Mouse (Mus musculus) kidney, adult 9 months (tissue): ENCODE measurements around the gene Ndp.
A peak's percentile ranks its signal among the peaks of the same experiment; 100 is the strongest.

ENCODE experiments used
- DNase-seq: peaks from one replicate; pipeline ENCODE4 v3.0.0; 2022

Gene Ndp

GRCm38 (mm10) chrX:16911241-16911873, at the start of gene Ndp:
Gene Ndp (minus strand): TSS chrX:16911774.
- DNase-seq: no peak

- no peak for DNase-seq
Measured at GRCm38 (mm10) chrX:16954767-16955166, 43.2 kb upstream of the Ndp start.

- no peak for DNase-seq
Measured at GRCm38 (mm10) chrX:16918006-16918405, 6.4 kb upstream of the Ndp start.

- no peak for DNase-seq
Measured at GRCm38 (mm10) chrX:16913118-16913517, 1.5 kb upstream of the Ndp start.

- no peak for DNase-seq
Measured at GRCm38 (mm10) chrX:16911911-16912310, 337 bp upstream of the Ndp start.

- DNase-seq: no peak
Measured at GRCm38 (mm10) chrX:16910211-16911095, 1.1 kb downstream of the Ndp start.

GRCm38 (mm10) chrX:16908652-16909051, 2.9 kb downstream of the Ndp start:
- no peak for DNase-seq

GRCm38 (mm10) chrX:16907554-16907953, 4.0 kb downstream of the Ndp start:
- DNase-seq: no peak

GRCm38 (mm10) chrX:16894377-16895175, 17.0 kb downstream of the Ndp start:
- peak; percentile 45 for DNase-seq

GRCm38 (mm10) chrX:16867640-16868314, 43.8 kb downstream of the Ndp start:
- DNase-seq: no peak

- DNase-seq: peak; percentile 10
Measured at GRCm38 (mm10) chrX:16860244-16860643, 51.3 kb downstream of the Ndp start.

GRCm38 (mm10) chrX:16846034-16846433, 65.5 kb downstream of the Ndp start:
- no peak for DNase-seq

GRCm38 (mm10) chrX:16841443-16841842, 70.1 kb downstream of the Ndp start:
- DNase-seq: no peak

- DNase-seq: no peak
Measured at GRCm38 (mm10) chrX:16837293-16837692, 74.3 kb downstream of the Ndp start.

GRCm38 (mm10) chrX:16836488-16837082, 75.0 kb downstream of the Ndp start:
- DNase-seq: peak; percentile 16
